In the genomic region with DNA sequence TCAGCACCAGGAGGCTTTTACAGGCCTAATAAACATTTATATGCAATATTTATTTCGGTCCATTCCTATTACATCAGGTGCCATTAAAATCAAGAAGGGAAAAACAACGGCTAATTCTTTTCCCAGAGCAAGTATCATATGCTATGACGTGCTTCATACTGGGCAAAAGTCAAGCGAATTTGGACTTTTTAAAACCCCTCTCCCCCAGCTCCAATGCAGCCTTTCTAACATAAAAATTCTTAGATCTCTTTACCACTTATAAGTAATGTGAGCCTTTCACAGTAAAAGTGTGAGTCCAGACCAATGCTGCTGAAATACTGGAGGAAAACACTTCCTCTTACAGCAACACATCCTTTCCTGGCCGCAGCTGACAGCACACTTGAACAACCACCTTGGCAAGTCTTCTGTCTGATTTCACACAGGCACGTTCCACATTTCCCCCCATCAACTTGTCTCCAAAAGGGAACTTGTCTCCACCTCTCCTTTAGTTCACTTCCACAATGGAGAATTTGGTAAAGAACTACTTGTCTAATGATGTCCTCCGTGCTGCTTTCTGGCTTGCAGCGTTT, we compare ENCODE assay signal across 26 mouse cellular contexts. TPM values are rescaled to one million over a fixed set of nuclear protein-coding genes. Genes with fewer than 3 reads are reported as not detected.
DNase-seq lines count a peak whose midpoint lies in the region; ATAC-seq lines count a peak whose summit lies in the region.
"Had no signal": no experiment of that assay in that cellular context is flagged by ENCODE, and none has a peak within 500 bp of the region (broad histone marks: within the 10 kb centered on the region; RNA-seq: fewer than 3 reads in every experiment).

No protein-coding gene starts in this region.

- H3K9ac ChIP-seq in embryonic facial prominence, embryonic 14.5 days (ENCODE audit: low read depth, low read length) = no peak overlapping the region
- H3K9ac ChIP-seq in limb, embryonic 13.5 days = no peak overlapping the region
- H3K9ac ChIP-seq: embryonic facial prominence, embryonic 12.5 days; forebrain, embryonic 12.5 days; forebrain, postnatal 0 days; heart, embryonic 15.5 days; hindbrain, embryonic 15.5 days had no signal

- no peaks in the 10 kb centered on the region for H3K9me3 ChIP-seq in embryonic facial prominence, embryonic 14.5 days (ENCODE audit: control insufficient read depth, low read length)
- no peaks in the 10 kb centered on the region for H3K9me3 ChIP-seq in embryonic facial prominence, embryonic 10.5 days
- no peaks in the 10 kb centered on the region for H3K9me3 ChIP-seq in limb, embryonic 13.5 days
- H3K9me3 ChIP-seq: embryonic facial prominence, embryonic 12.5 days; forebrain, embryonic 12.5 days; heart, embryonic 10.5 days; heart, embryonic 15.5 days; hindbrain, embryonic 15.5 days had no signal

- H3K4me3 ChIP-seq in embryonic facial prominence, embryonic 14.5 days (ENCODE audit: low read depth, low read length) = no peak overlapping the region
- no peak overlapping the region for H3K4me3 ChIP-seq in embryonic facial prominence, embryonic 10.5 days
- no peak overlapping the region for H3K4me3 ChIP-seq in limb, embryonic 13.5 days
- H3K4me3 ChIP-seq: embryonic facial prominence, embryonic 12.5 days; forebrain, embryonic 12.5 days; gastrocnemius, adult 2 months; heart, embryonic 10.5 days; heart, embryonic 15.5 days; hindbrain, embryonic 15.5 days had no signal

- H3K36me3 ChIP-seq in embryonic facial prominence, embryonic 14.5 days (ENCODE audit: control insufficient read depth, insufficient read depth, low read length) = no peaks in the 10 kb centered on the region
- H3K36me3 ChIP-seq in embryonic facial prominence, embryonic 10.5 days (replicated peaks) = no peaks in the 10 kb centered on the region
- no peaks in the 10 kb centered on the region for H3K36me3 ChIP-seq in limb, embryonic 13.5 days
- H3K36me3 ChIP-seq: embryonic facial prominence, embryonic 12.5 days; forebrain, embryonic 12.5 days; heart, embryonic 10.5 days; heart, embryonic 15.5 days; hindbrain, embryonic 15.5 days had no signal

- no peaks in the 10 kb centered on the region for H3K27me3 ChIP-seq in embryonic facial prominence, embryonic 14.5 days (replicated peaks; ENCODE audit: control insufficient read depth, insufficient read depth, low read length)
- no peaks in the 10 kb centered on the region for H3K27me3 ChIP-seq in embryonic facial prominence, embryonic 10.5 days (replicated peaks; ENCODE audit: low read depth, poor library complexity, severe bottlenecking)
- H3K27me3 ChIP-seq in limb, embryonic 13.5 days = no peaks in the 10 kb centered on the region
- H3K27me3 ChIP-seq: embryonic facial prominence, embryonic 12.5 days; forebrain, embryonic 12.5 days; heart, embryonic 15.5 days; hindbrain, embryonic 15.5 days had no signal

- 68% methylated on average over 8 of the region's 8 CpGs for WGBS in embryonic facial prominence, embryonic 14.5 days
- 89% methylated on average over 8 of the region's 8 CpGs for WGBS in embryonic facial prominence, embryonic 10.5 days
- WGBS in limb, embryonic 13.5 days = 19% methylated on average over 8 of the region's 8 CpGs

- no peak overlapping the region for H3K27ac ChIP-seq in embryonic facial prominence, embryonic 14.5 days (replicated peaks; ENCODE audit: low read depth, low read length)
- no peak overlapping the region for H3K27ac ChIP-seq in embryonic facial prominence, embryonic 10.5 days (replicated peaks)
- peak overlapping the region; percentile 83; the same call in 1 of the 2 replicates for H3K27ac ChIP-seq in limb, embryonic 13.5 days
- H3K27ac ChIP-seq: embryonic facial prominence, embryonic 12.5 days; forebrain, embryonic 12.5 days; gastrocnemius, adult 2 months; heart, embryonic 10.5 days; heart, embryonic 15.5 days; hindbrain, embryonic 15.5 days had no signal

- no peak overlapping the region for H3K4me2 ChIP-seq in embryonic facial prominence, embryonic 14.5 days (ENCODE audit: low read depth, low read length)
- peak overlapping the region; percentile 25 for H3K4me2 ChIP-seq in limb, embryonic 13.5 days (replicated peaks)
- H3K4me2 ChIP-seq: embryonic facial prominence, embryonic 12.5 days; forebrain, embryonic 12.5 days; heart, embryonic 15.5 days; hindbrain, embryonic 15.5 days had no signal

- ATAC-seq in embryonic facial prominence, embryonic 14.5 days (ENCODE audit: low read depth) = no peak
- peak; percentile 89 for ATAC-seq in limb, embryonic 13.5 days (ENCODE audit: low FRiP score, low read depth)
- ATAC-seq in megakaryocyte progenitor cell, adult 5-6 weeks (replicated peaks; ENCODE audit: poor library complexity) = peak; percentile 78
- ATAC-seq in frontal cortex, adult (ENCODE audit: low TSS enrichment) = no peak
- ATAC-seq: forebrain, postnatal 0 days; intestine, embryonic 16.5 days had no signal

- H3K4me1 ChIP-seq in embryonic facial prominence, embryonic 14.5 days (ENCODE audit: control insufficient read depth, insufficient read depth, low read length) = 0 out of 2 replicates have a peak, but pooled peaks cover 4% of the 10 kb centered on the region
- H3K4me1 ChIP-seq in embryonic facial prominence, embryonic 10.5 days = no peaks in the 10 kb centered on the region
- peaks cover 36% of the 10 kb centered on the region for H3K4me1 ChIP-seq in limb, embryonic 13.5 days
- H3K4me1 ChIP-seq: forebrain, embryonic 12.5 days; hindbrain, embryonic 15.5 days had no signal

- peak; percentile 31 for DNase-seq in embryonic facial prominence, embryonic 14.5 days (ENCODE audit: low spot score)
- no peak for DNase-seq in embryonic facial prominence, embryonic 10.5 days (ENCODE audit: low spot score)
- DNase-seq in 416B (ENCODE audit: low read depth) = peak; percentile 16
- DNase-seq in adrenal gland, adult 8-10 months = no peak
- DNase-seq: adrenal gland, postnatal 25 days; cerebellum, adult 18-20 months; cerebellum, adult 9-11 months; cerebellum, postnatal 36 days; embryo, embryonic 11 days; forebrain, postnatal 0 days; gastrocnemius, adult 2 months; gastrocnemius, postnatal 25 days; heart, adult 18-20 months; heart, postnatal 14 days had no signal

RNA-seq across cellular contexts. Expression of a gene that starts 44.4 kb away (rescaled TPM):
- polyA plus RNA-seq in embryonic facial prominence, embryonic 14.5 days (2014; fragmentation: Nextera tagmentation; extraction: Ambion mirVana) = 0.12 TPM in 1 of 2 replicates, not detected in the other
- not detected in 2 replicates for polyA plus RNA-seq in embryonic facial prominence, embryonic 10.5 days (2016; fragmentation: Nextera tagmentation; extraction: Ambion mirVana)
- polyA plus RNA-seq in limb, embryonic 13.5 days (2015; fragmentation: Nextera tagmentation; extraction: Ambion mirVana) = not detected in 2 replicates
- total RNA-seq in megakaryocyte progenitor cell, adult 5-6 weeks (2015) = not detected in 2 replicates
- not detected in 2 replicates for total RNA-seq in megakaryocyte progenitor cell, adult 5-6 weeks (2017)
- not detected for total RNA-seq in adrenal gland, adult 8-10 months (2022)
- total RNA-seq: adrenal gland, postnatal 25 days; forebrain, postnatal 0 days; gastrocnemius, adult 2 months; gastrocnemius, postnatal 25 days; heart, adult 18-20 months; heart, postnatal 14 days; MEL had no signal
- polyA plus RNA-seq: C2C12; forebrain, embryonic 12.5 days; forebrain, postnatal 0 days; heart, embryonic 10.5 days; heart, embryonic 15.5 days; hindbrain, embryonic 11.5 days; hindbrain, embryonic 15.5 days; intestine, embryonic 16.5 days had no signal

Comparison
In these comparisons a context has a peak if more than half of its experiments do, and no peak if none do; other contexts are left out.
1. DNase-seq: peak in embryonic facial prominence, embryonic 14.5 days (single experiment) and 416B (single experiment); none in embryonic facial prominence, embryonic 10.5 days (single experiment) and adrenal gland, adult 8-10 months (single experiment).
2. ATAC-seq: peak in limb, embryonic 13.5 days (single experiment) and megakaryocyte progenitor cell, adult 5-6 weeks (single experiment); none in embryonic facial prominence, embryonic 14.5 days (single experiment) and frontal cortex, adult (single experiment).